Mouse (Mus musculus): ENCODE data around the gene Ankef1. TPM values are rescaled to one million over a fixed set of nuclear protein-coding genes. Genes with fewer than 3 reads are reported as not detected.

The Ankef1 gene
- polyA plus RNA-seq (2015; fragmentation: Illumina TruSeq; extraction: RNeasy Lipid Tissue Mini Kit (QIAGEN cat#74804); ENCODE audit: insufficient read depth, low read depth, low replicate concordance): 0.94 TPM

GRCm38 (mm10) chr2:136501651-136502050, at the start of gene Ankef1:
Gene Ankef1 (plus strand): TSS chr2:136501910.

Other genes with a start within 250 kb of the Ankef1 start
- gene Pak7, start 113.9 kb upstream of the Ankef1 start, polyA plus RNA-seq (2015; fragmentation: Illumina TruSeq; extraction: RNeasy Lipid Tissue Mini Kit (QIAGEN cat#74804); ENCODE audit: insufficient read depth, low read depth, low replicate concordance): not detected
- 7.8 TPM for gene Snap25, start 211.5 kb downstream of the Ankef1 start, polyA plus RNA-seq (2015; fragmentation: Illumina TruSeq; extraction: RNeasy Lipid Tissue Mini Kit (QIAGEN cat#74804); ENCODE audit: insufficient read depth, low read depth, low replicate concordance)